Mouse (Mus musculus) lung, postnatal 0 days (tissue): ENCODE data around the gene Fam173b. TPM values are rescaled to one million over a fixed set of nuclear protein-coding genes. Genes with fewer than 3 reads are reported as not detected.

Experiments used
- ATAC-seq: fragments of 200-750 bp; cut with Nextera tagmentation; 2 replicates; pipeline ENCODE4 v1.8.0; 2017; ENCODE audit warnings: moderate library complexity
- DNase-seq: peaks from one replicate; pipeline ENCODE4 v3.0.0-alpha.2; 2016; ENCODE audit warnings: low spot score
- H3K27ac ChIP-seq: fragments of 300-500 bp; sonication (generic); 2 replicates; pipeline ENCODE4 v1.5.1; 2014; ENCODE audit warnings: antibody characterized with exemption, mild to moderate bottlenecking, low read length, mixed read lengths
- H3K27me3 ChIP-seq: fragments of 300-500 bp; sonication (generic); replicated peaks from 2 replicates; pipeline ENCODE4 v1.6.1; 2014; ENCODE audit warnings: low read length, mixed read lengths; ENCODE audit not compliant: insufficient read depth
- H3K36me3 ChIP-seq: fragments of 300-500 bp; sonication (generic); 2 replicates; pipeline ENCODE4 v1.6.1; 2014; ENCODE audit warnings: low read length, mixed read lengths; ENCODE audit not compliant: insufficient read depth
- H3K4me1 ChIP-seq: fragments of 300-500 bp; sonication (generic); 2 replicates; pipeline ENCODE4 v1.6.1; 2014; ENCODE audit warnings: antibody characterized with exemption, low read depth, low read length, mixed read lengths; ENCODE audit not compliant: insufficient read depth
- H3K4me2 ChIP-seq: fragments of 300-500 bp; sonication (generic); replicated peaks from 2 replicates; pipeline ENCODE4 v1.6.1; 2014; ENCODE audit warnings: low read depth, mild to moderate bottlenecking, low read length, moderate library complexity, mixed read lengths
- H3K4me3 ChIP-seq: fragments of 300-500 bp; sonication (generic); 2 replicates; pipeline ENCODE4 v1.5.1; 2014; ENCODE audit warnings: low read depth, low read length
- H3K9ac ChIP-seq: fragments of 300-500 bp; sonication (generic); replicated peaks from 2 replicates; pipeline ENCODE4 v1.6.1; 2014; ENCODE audit warnings: low read depth, mild to moderate bottlenecking
- H3K9me3 ChIP-seq: fragments of 300-500 bp; sonication (generic); 2 replicates; pipeline ENCODE4 v1.6.1; 2016; ENCODE audit warnings: low read length, mixed read lengths
- CTCF ChIP-seq: IDR thresholded peaks from 2 replicates; pipeline ENCODE4 v1.5.1; 2016; ENCODE audit warnings: antibody characterized with exemption, mild to moderate bottlenecking
- EP300 ChIP-seq: IDR thresholded peaks from 2 replicates; pipeline ENCODE4 v1.6.1; 2016; ENCODE audit warnings: antibody characterized with exemption, mild to moderate bottlenecking, control low read depth
- WGBS: fragments of 180-500 bp; shearing (Covaris S2); extraction: QIAGEN DNeasy Blood & Tissue Kit; methylation state at CpG from one replicate; pipeline ENCODE4 v1.1.7; 2014; 5-methylcytosine and 5-hydroxymethylcytosine counted together
- polyA plus RNA-seq: library from polyadenylated mRNA; unstranded; fragments of >200 nt; fragmentation: Nextera tagmentation; extraction: Ambion mirVana; gene quantifications from 2 replicates; pipeline ENCODE4 v1.2.1, GENCODE M21; 2015

Fam173b gene
- polyA plus RNA-seq: 9.8 and 14.0 TPM in 2 replicates

DNA sequence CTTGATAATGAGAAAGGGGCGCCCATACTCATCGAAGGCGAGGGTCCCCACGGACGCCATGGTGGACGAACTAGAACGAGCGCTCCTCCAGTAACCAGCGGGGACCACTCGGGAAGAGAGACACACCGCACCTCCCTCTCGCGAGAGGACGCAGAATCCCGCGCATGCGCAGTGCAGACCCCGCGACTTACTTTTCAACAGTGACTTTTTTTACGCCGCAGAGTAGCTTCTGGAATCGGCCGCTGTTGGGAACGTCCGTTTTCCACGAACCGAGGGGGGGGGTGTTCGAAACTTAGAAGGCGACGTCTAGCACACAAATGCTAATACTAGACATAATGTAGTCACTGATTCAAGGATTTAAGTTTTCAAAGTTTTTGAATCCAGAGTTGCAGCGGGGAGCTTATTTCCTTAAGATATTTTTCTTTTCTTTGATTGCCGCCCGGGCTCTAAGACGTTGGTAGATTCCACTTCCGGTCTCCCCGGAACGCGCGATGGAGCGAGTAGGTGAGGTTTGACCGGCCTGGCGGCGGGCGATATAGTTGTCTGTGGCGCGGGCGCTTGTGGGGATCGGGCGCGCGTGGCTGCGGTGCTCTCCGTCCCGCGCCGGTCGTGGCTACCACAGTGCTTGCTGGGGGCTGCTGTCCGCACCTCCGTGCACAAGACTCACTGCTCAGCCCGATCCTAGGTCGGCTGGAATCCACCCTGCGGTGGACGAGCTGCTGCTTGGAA lies at the start of gene Fam173b, which contains the start of gene Cct5:
Fam173b (plus strand) TSS at position 207 of the 729 bp plus-strand sequence.
Cct5 (minus strand) TSS at position 159 of the 729 bp plus-strand sequence.
- peaks cover 4% of the 10 kb centered on the region for H3K36me3 ChIP-seq
- H3K9ac ChIP-seq: peak within 1 kb of the TSS; percentile 79
- H3K9me3 ChIP-seq: no peaks in the 10 kb centered on the region
- H3K27ac ChIP-seq: peak within 1 kb of the TSS; percentile 89
- peak within 1 kb of the TSS; percentile 75 for H3K4me3 ChIP-seq
- WGBS: under 1% methylated on average over 63 of the region's 63 CpGs
- peaks cover 9% of the 10 kb centered on the region for H3K4me1 ChIP-seq
- no peaks in the 10 kb centered on the region for H3K27me3 ChIP-seq
- TF ChIP-seq EP300 (peak; percentile 80), CTCF (peak; percentile 11; the same call in 1 of the 2 replicates)
- peak; percentile 98 for DNase-seq
- H3K4me2 ChIP-seq: peak within 1 kb of the TSS; percentile 96
- peak; percentile 92 for ATAC-seq

DNA sequence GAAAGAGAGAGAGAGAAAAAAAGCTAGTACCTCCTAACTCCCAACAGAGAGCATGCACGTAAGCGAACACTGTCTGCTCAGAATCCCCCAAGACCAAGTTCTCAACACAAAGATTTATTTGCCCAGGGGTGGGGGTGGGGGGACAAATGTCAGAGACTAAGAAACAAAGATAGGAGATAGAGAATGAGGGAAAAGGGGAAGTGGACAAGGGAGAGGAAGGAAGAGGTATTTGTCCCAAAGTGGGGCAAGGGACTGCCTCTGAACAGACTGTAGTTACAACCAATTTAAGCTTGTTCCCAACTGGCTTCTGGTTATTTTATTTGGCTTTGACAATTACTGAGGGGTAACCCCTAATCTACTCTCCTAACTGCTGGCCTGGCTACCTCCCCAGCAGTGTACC lies 46.8 kb upstream of the Fam173b start:
- 91% methylated on average over 2 of the region's 2 CpGs for WGBS
- Histone ChIP-seq H3K9ac (no peak overlapping the region), H3K4me2 (no peak overlapping the region), H3K27ac (no peak overlapping the region), H3K9me3 (no peaks in the 10 kb centered on the region), H3K4me3 (no peak overlapping the region), H3K27me3 (no peaks in the 10 kb centered on the region), H3K4me1 (no peaks in the 10 kb centered on the region), H3K36me3 (no peaks in the 10 kb centered on the region)
- DNase-seq: no peak
- ATAC-seq: no peak
- TF ChIP-seq EP300: no peak
- no peak for TF ChIP-seq CTCF

- TF ChIP-seq EP300 (no peak), CTCF (no peak)
- WGBS: 81% methylated on average over 6 of the region's 6 CpGs
- no peaks in the 10 kb centered on the region for H3K4me1 ChIP-seq
- H3K9me3 ChIP-seq: no peaks in the 10 kb centered on the region
- H3K4me2 ChIP-seq: no peak overlapping the region
- no peak for ATAC-seq
- H3K9ac ChIP-seq: no peak overlapping the region
- no peak overlapping the region for H3K4me3 ChIP-seq
- no peaks in the 10 kb centered on the region for H3K36me3 ChIP-seq
- DNase-seq: no peak
- no peaks in the 10 kb centered on the region for H3K27me3 ChIP-seq
- no peak overlapping the region for H3K27ac ChIP-seq
These were observed 40.3 kb upstream of the Fam173b start for GRCm38 (mm10) chr15:31561390-31561789.

DNA sequence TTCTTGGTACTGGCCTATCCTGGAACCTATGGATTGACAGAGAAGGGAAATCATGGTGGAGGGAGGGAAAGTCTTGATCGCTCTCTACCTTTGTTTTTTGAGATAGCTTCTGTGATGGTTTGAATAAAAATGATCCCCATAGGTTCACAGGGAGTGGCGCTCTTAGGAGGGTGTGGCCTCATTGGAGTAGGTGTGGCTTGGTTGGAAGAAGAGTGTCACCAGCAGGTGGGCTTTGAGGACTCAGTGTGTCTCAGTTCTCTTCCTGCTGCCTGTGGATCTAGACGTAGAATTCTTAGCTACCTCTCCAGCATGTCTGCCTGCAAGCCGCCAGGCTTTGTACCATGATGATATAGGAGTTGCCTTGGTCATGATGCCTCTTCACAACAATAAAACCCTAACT lies 39.7 kb upstream of the Fam173b start:
- 96% methylated on average over 4 of the region's 4 CpGs for WGBS

GRCm38 (mm10) chr15:31562847-31563246 lies 38.8 kb upstream of the Fam173b start:
- H3K27ac ChIP-seq: no peak overlapping the region
- H3K9ac ChIP-seq: no peak overlapping the region
- H3K27me3 ChIP-seq: no peaks in the 10 kb centered on the region
- H3K4me1 ChIP-seq: no peaks in the 10 kb centered on the region
- ATAC-seq (no peak), DNase-seq (no peak)
- TF ChIP-seq EP300 (no peak), CTCF (no peak)
- H3K36me3 ChIP-seq: no peaks in the 10 kb centered on the region
- no peak overlapping the region for H3K4me3 ChIP-seq
- no peaks in the 10 kb centered on the region for H3K9me3 ChIP-seq
- no peak overlapping the region for H3K4me2 ChIP-seq
- 55% methylated on average over 8 of the region's 8 CpGs for WGBS

More for the DNA sequence above, 39.7 kb upstream of the Fam173b start:
- Histone ChIP-seq H3K9ac (no peak overlapping the region), H3K27ac (no peak overlapping the region), H3K9me3 (no peaks in the 10 kb centered on the region), H3K36me3 (no peaks in the 10 kb centered on the region), H3K4me3 (no peak overlapping the region), H3K4me2 (no peak overlapping the region), H3K4me1 (no peaks in the 10 kb centered on the region), H3K27me3 (no peaks in the 10 kb centered on the region)
- DNase-seq (peak; percentile 3), ATAC-seq (no peak)
- TF ChIP-seq EP300: no peak
- no peak for TF ChIP-seq CTCF

DNA sequence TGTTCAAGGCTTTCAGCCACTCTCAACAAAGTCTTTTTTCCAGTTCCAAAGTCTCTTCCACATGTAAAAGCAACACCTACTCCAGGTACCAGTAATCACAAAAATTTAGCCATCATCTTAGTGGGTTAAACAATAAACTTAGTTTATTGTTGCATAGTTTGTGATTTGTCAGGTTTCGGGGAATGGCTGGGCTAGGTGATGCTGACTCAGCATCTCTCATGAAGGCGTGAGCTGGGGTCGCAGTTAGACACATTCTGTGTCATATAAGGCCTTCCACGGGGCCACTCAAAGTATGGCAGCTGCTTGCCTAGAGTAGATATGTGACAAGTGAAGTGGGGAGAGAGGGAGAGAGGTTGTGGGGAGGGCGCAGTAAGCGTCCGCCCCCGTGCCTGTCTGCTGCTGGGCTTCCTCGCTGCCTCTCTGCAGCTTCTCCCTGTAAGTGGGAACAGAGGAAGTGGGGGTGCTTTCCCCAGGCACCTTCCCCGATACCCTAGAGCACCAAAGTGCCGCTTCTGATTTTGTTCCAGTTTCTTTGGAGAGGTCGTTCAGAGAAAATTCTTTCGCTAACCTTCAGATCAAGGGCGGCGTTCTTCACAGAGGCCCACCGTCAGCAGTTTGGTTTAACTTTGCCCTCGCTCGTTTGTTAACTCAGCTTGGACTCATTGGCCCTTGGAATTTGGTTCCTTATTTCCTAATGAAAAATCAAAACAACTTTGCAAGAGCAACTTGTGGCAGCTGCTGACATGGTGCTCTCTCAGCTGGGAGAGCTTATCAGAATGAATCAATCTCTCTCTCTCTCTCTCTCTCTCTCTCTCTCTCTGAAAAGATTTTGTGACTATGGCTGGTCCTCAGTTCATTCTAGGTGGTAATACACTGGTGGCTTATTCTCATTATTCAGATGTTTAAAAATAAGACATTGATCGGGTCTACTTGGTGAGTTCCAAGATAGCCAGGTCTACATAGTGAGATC lies 37.8 kb upstream of the Fam173b start:
- Histone ChIP-seq H3K36me3 (no peaks in the 10 kb centered on the region), H3K4me3 (no peak overlapping the region), H3K27me3 (no peaks in the 10 kb centered on the region), H3K9ac (no peak overlapping the region), H3K27ac (no peak overlapping the region), H3K9me3 (no peaks in the 10 kb centered on the region), H3K4me2 (peak overlapping the region; percentile 32), H3K4me1 (peaks cover 3% of the 10 kb centered on the region; the same call in 1 of the 2 replicates)
- peak; percentile 36 for DNase-seq
- TF ChIP-seq CTCF: no peak
- TF ChIP-seq EP300: no peak
- 29% methylated on average over 19 of the region's 19 CpGs for WGBS
- ATAC-seq: peak; percentile 34
